Mouse (Mus musculus): ENCODE measurements around the gene Crcp. TPM values are rescaled to one million over a fixed set of nuclear protein-coding genes. Genes with fewer than 3 reads are reported as not detected.

Crcp gene
- total and polyA plus RNA-seq, 3 experiments, result 42.3 to 63.2 (median 58.3) TPM

- dilution Hi-C loops (cut with MboI; ENCODE audit: extremely low pct_ligation_motif_present, extremely low pct_unique_long_range_greater_than_20kb, low sequenced_read_pairs) (no loop called here), in situ Hi-C loops (cut with MboI; ENCODE audit: low pct_ligation_motif_present, low pct_unique_long_range_greater_than_20kb, low sequenced_read_pairs) (no loop called here)
- no peak overlapping the region for H3K27ac ChIP-seq (ENCODE audit: insufficient read depth, low read depth)
- no peaks in the 10 kb centered on the region for H3K79me2 ChIP-seq (replicated peaks; ENCODE audit: control insufficient read depth, extremely low read depth, insufficient read depth, poor library complexity, severe bottlenecking)
- H3K36me3 ChIP-seq (replicated peaks in 1 of 2; ENCODE audit: control insufficient read depth in 1 of 2, insufficient read depth in 1 of 2, low read length in 1 of 2), result peaks cover 61 to 85% of the 10 kb centered on the region in 2 experiments
- DNase-seq (ENCODE audit: extremely low read depth), result no peak
- no peaks in the 10 kb centered on the region for H3K27me3 ChIP-seq (replicated peaks)
- no peak overlapping the region for H3K4me3 ChIP-seq (replicated peaks in 1 of 3; ENCODE audit: low read depth in 2 of 3, low read length in 2 of 3, poor library complexity in 1 of 3)
- no peak overlapping the region for H3K4me2 ChIP-seq (ENCODE audit: insufficient read depth, low read depth, poor library complexity, severe bottlenecking)
- H3K4me1 ChIP-seq (ENCODE audit: control insufficient read depth in 1 of 2, insufficient read depth in 2 of 2), result peaks cover 0 to 30% of the 10 kb centered on the region in 2 experiments; a peak in 2 of 4 replicates
- no peak overlapping the region for H3K9ac ChIP-seq (ENCODE audit: insufficient read depth, low read depth)
- no peaks in the 10 kb centered on the region for H3K9me3 ChIP-seq (replicated peaks; ENCODE audit: low read length)
- TF ChIP-seq MXI1 (IDR thresholded peaks at IDR 0.05; ENCODE audit: low read depth, low read length), result no peak
- no peak for TF ChIP-seq NELFE (IDR thresholded peaks at IDR 0.05; ENCODE audit: low read depth, low read length)
- TF ChIP-seq ZKSCAN1 (IDR thresholded peaks at IDR 0.05; ENCODE audit: borderline replicate concordance, low read depth, low read length), result no peak
- TF ChIP-seq MAX (IDR thresholded peaks at IDR 0.05; ENCODE audit: low read length), result no peak
- no peak for TF ChIP-seq EP300 (IDR thresholded peaks at IDR 0.05; ENCODE audit: low read length)
- TF ChIP-seq ZC3H11A (IDR thresholded peaks at IDR 0.05; ENCODE audit: low read depth, low read length), result no peak
- TF ChIP-seq RAD21 (IDR thresholded peaks at IDR 0.05; ENCODE audit: low read depth, low read length), result no peak
- TF ChIP-seq GABPA (IDR thresholded peaks at IDR 0.05; ENCODE audit: insufficient replicate concordance, low read depth, low read length), result no peak
- TF ChIP-seq UBTF (IDR thresholded peaks at IDR 0.05; ENCODE audit: low read depth, low read length), result no peak
- TF ChIP-seq KAT2A (IDR thresholded peaks at IDR 0.05; ENCODE audit: insufficient replicate concordance, low read length), result no peak
- no peak for TF ChIP-seq POLR2A (IDR thresholded peaks at IDR 0.05; ENCODE audit: low read depth, low read length)
- TF ChIP-seq IRF4 (IDR thresholded peaks at IDR 0.05; ENCODE audit: low read depth, low read length), result no peak
- no peak for TF ChIP-seq CTCF (conservative IDR thresholded peaks at IDR 0.05 in 1 of 2, IDR thresholded peaks at IDR 0.05 in 1 of 2; ENCODE audit: low read depth in 2 of 2, low read length in 2 of 2)
- TF ChIP-seq BHLHE40 (IDR thresholded peaks at IDR 0.05; ENCODE audit: low read depth, low read length), result no peak
- no peak for TF ChIP-seq NRF1 (IDR thresholded peaks at IDR 0.05; ENCODE audit: low read depth, low read length)
Measured at GRCm38 (mm10) chr5:130051073-130051860, 22.2 kb downstream of the Crcp start.

- no peak overlapping the region for H3K27ac ChIP-seq (ENCODE audit: insufficient read depth, low read depth)
- H3K79me2 ChIP-seq (replicated peaks; ENCODE audit: control insufficient read depth, extremely low read depth, insufficient read depth, poor library complexity, severe bottlenecking), result no peaks in the 10 kb centered on the region
- H3K27me3 ChIP-seq (replicated peaks), result no peaks in the 10 kb centered on the region
- H3K9me3 ChIP-seq (replicated peaks; ENCODE audit: low read length), result no peaks in the 10 kb centered on the region
- DNase-seq (ENCODE audit: extremely low read depth), result no peak
- in situ Hi-C loops (cut with MboI; ENCODE audit: low pct_ligation_motif_present, low pct_unique_long_range_greater_than_20kb, low sequenced_read_pairs) (no loop called here), dilution Hi-C loops (cut with MboI; ENCODE audit: extremely low pct_ligation_motif_present, extremely low pct_unique_long_range_greater_than_20kb, low sequenced_read_pairs) (no loop called here)
- peaks cover 49 to 76% of the 10 kb centered on the region in 2 experiments for H3K36me3 ChIP-seq (replicated peaks in 1 of 2; ENCODE audit: control insufficient read depth in 1 of 2, insufficient read depth in 1 of 2, low read length in 1 of 2)
- no peak overlapping the region for H3K4me3 ChIP-seq (replicated peaks in 1 of 3; ENCODE audit: low read depth in 2 of 3, low read length in 2 of 3, poor library complexity in 1 of 3)
- no peak overlapping the region for H3K9ac ChIP-seq (ENCODE audit: insufficient read depth, low read depth)
- no peak for TF ChIP-seq SMC3 (IDR thresholded peaks at IDR 0.05; ENCODE audit: low read depth, low read length)
- no peak for TF ChIP-seq TCF12 (IDR thresholded peaks at IDR 0.05; ENCODE audit: low read depth, low read length)
- no peak for TF ChIP-seq RCOR1 (conservative IDR thresholded peaks at IDR 0.05; ENCODE audit: low read depth, low read length)
- no peak for TF ChIP-seq KAT2A (IDR thresholded peaks at IDR 0.05; ENCODE audit: insufficient replicate concordance, low read length)
- H3K4me1 ChIP-seq (ENCODE audit: control insufficient read depth in 1 of 2, insufficient read depth in 2 of 2), result peaks cover 0 to 30% of the 10 kb centered on the region in 2 experiments; a peak in 2 of 4 replicates
- no peak overlapping the region for H3K4me2 ChIP-seq (ENCODE audit: insufficient read depth, low read depth, poor library complexity, severe bottlenecking)
Measured at GRCm38 (mm10) chr5:130052510-130052909, 23.4 kb downstream of the Crcp start.

All from CH12.LX (cell line).